Mouse (Mus musculus) heart, postnatal 0 days (tissue): ENCODE measurements around the gene Cd2.

Experiments used
- CTCF ChIP-seq: IDR thresholded peaks from 2 replicates; pipeline ENCODE4 v1.5.1; 2016; ENCODE audit warnings: antibody characterized with exemption, control low read depth, low read depth
- EP300 ChIP-seq: IDR thresholded peaks from 2 replicates; pipeline ENCODE4 v1.6.1; 2016; ENCODE audit warnings: antibody characterized with exemption, low read depth

GRCm38 (mm10) chr3:101292611-101293010, 4.9 kb upstream of the Cd2 start:
- TF ChIP-seq CTCF, result no peak
- no peak for TF ChIP-seq EP300
